Mouse (Mus musculus) central nervous system, embryonic 18 days (tissue): ENCODE data around the gene Ms4a8a. TPM values are rescaled to one million over a fixed set of nuclear protein-coding genes. Genes with fewer than 3 reads are reported as not detected.

Experiments used
- polyA plus RNA-seq: library from polyadenylated mRNA; depleted of rRNA; stranded (reverse); fragments of >200 nt; gene quantifications from 2 replicates; pipeline ENCODE4 v1.2.3, GENCODE M21; 2012; rRNA removed

Ms4a8a gene
- 0.06 and 0.07 TPM in 2 replicates for polyA plus RNA-seq

DNA sequence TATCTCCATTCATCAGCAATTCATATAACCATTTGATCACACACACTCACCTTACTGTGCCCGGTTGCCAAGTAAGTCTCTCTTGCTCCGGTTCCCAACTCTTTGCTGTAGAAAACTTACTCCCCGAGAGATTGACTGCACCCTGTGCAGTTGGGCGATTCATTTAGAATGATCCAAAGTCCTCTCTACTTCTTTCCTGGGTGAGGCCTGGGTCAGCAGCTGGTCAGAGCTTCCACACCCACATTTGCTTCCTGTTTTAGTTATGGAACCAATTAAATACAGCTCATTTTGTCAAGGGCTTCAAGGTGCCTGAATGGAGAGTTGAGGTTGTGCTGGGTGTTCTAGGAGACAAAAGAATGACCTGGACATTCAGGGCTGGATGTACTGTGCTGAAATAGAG is at the start of gene Ms4a8a:
Ms4a8a (minus strand) TSS at position 169 of the 400 bp plus-strand sequence.

DNA sequence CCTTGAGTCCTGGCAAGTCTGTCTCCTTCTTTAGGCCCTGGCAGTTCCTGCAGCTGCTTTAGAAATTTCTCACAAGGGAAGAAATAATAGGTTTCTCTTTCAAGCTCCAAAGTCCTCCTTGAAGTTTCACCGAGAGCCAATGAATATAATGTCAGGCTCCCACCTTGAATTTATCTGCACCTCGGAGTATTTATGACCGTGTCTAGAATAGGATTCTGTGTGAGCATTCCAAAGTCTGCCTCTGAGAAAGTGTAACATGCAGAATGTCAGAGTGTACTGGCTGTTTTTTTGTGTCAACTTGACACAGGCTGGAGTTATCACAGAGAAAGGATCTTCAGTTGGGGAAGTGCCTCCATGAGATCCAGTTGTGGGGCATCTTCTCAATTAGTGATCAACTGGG is 63.0 kb downstream of the Ms4a8a start, which contains the start of gene Ms4a18:
Ms4a18 (minus strand) TSS at position 141 of the 400 bp plus-strand sequence.

Other genes starting within 250 kb of the Ms4a8a start
- 0.78 and 0.83 TPM in 2 replicates for gene Slc15a3, start 241.4 kb downstream of the Ms4a8a start, polyA plus RNA-seq
- gene Tmem132a, start 211.2 kb downstream of the Ms4a8a start, polyA plus RNA-seq, result 219 and 221 TPM in 2 replicates
- 40.8 and 44.3 TPM in 2 replicates for gene Tmem109, start 199.1 kb downstream of the Ms4a8a start, polyA plus RNA-seq
- 336 and 337 TPM in 2 replicates for gene Prpf19, start 185.9 kb downstream of the Ms4a8a start, polyA plus RNA-seq
- gene Zp1, start 160.5 kb downstream of the Ms4a8a start, polyA plus RNA-seq, result 0.47 and 0.65 TPM in 2 replicates
- 0.28 and 0.31 TPM in 2 replicates for gene Ptgdr2, start 143.9 kb downstream of the Ms4a8a start, polyA plus RNA-seq
- gene Ccdc86, start 131.8 kb downstream of the Ms4a8a start, polyA plus RNA-seq, result 4.7 and 5.0 TPM in 2 replicates
- not detected in 2 replicates for gene Ms4a10, start 106.4 kb downstream of the Ms4a8a start, polyA plus RNA-seq
- gene Ms4a15, start 87.9 kb downstream of the Ms4a8a start, polyA plus RNA-seq, result 0.95 and 2.3 TPM in 2 replicates
- not detected in 2 replicates for gene Ms4a18, start 63.1 kb downstream of the Ms4a8a start, polyA plus RNA-seq
- not detected in 2 replicates for gene 1700017D01Rik, start 49.8 kb upstream of the Ms4a8a start, polyA plus RNA-seq
- gene 1700025F22Rik, start 84.2 kb upstream of the Ms4a8a start, polyA plus RNA-seq, result not detected in 2 replicates
- gene Ms4a13, start 115.6 kb upstream of the Ms4a8a start, polyA plus RNA-seq, result not detected in 2 replicates
- not detected in 2 replicates for gene Ms4a12, start 151.3 kb upstream of the Ms4a8a start, polyA plus RNA-seq
- gene Ms4a1, start 185.1 kb upstream of the Ms4a8a start, polyA plus RNA-seq, result 0.03 and 0.04 TPM in 2 replicates
- gene Ms4a5, start 202.8 kb upstream of the Ms4a8a start, polyA plus RNA-seq, result not detected in 2 replicates
- 0.12 and 0.13 TPM in 2 replicates for gene Ms4a14, start 233.4 kb upstream of the Ms4a8a start, polyA plus RNA-seq